Mouse (Mus musculus) mature B cell (primary cell): ENCODE results near the gene Ift46.

ENCODE experiments used
- in situ Hi-C: fragments of 300-500 bp; cut with MboI; formaldehyde crosslinking; loops from 2 replicates; pipeline ENCODE4 v1.14.3; 2019

Gene Ift46

DNA sequence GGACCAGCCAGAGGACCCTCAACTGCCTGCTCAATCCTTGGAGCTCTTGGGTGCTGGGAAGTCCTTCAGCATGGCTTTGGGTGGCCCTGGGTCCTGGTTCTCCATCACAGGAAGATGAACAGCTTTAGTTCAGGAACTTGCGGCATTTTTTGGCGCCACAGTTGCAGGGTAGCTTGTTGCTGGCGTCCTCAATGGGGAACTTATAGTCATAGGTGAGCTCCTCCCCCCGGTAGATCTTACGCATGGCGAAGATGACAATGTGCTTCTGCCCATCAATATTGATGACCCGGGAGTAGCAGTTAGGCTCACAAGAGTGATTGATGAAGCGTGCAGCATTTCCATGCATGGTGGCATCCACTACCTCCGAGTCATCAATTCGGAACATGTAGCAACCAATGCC is 40.1 kb downstream of the Ift46 start:
- in situ Hi-C loops, result no loop called here

DNA sequence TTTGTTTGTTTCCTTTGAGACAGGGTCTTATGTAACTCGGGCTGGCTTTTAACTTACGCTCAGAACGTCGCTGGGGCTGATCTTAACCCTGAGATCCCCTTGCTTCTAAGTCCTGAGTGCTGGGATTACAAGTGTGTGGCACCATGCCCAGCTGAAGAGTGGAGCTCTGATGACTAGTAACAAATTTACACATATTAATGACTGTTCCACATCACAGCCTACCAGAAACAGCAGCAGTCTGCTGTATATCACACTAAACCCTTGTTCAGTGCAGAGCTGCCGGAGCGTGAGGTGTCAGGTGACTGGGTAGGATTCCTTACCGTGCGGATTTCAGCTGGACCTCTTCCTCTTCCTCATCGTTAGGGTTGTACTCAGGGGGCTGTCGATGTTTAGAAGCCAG is 42.6 kb downstream of the Ift46 start:
- in situ Hi-C loops, result no loop called here

DNA sequence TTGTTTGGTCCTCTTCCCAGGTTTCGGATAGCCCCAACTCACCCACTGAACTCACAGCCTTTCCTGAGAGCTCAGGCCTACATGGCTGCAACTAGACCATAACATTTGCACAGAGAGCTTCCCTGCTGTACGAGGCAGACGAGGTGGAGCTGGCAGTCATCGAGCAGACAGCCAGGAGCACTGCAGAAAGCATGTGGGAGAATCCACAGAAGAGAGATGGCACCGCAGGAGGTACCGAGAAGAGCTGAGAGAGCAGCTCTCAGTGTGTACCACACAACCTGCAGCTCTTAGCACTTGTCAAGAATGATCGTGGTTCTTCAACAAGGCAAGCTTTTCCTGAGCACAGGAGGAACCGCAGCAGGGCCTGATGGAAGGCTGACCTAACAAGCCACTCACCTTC is 46.5 kb downstream of the Ift46 start:
- in situ Hi-C loops, result no loop called here

DNA sequence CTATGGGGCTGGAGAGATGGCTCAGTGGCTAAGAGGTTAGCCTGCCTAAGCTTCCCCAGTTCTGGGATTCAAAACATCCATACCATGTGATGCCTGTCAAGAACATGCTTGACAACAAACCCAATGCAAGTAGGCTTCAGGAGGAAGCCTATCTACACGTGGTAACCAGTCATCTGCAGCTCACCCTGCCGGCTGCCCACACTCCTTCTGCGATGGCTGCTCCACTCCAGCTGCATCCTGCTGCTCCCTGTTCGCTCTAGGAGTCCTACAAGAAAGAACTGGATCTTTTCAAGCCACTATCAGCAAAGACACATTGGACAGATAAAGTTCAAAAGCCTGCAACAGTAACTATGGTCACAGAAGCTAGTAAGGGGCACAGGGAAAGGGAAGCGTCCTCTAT is 49.8 kb downstream of the Ift46 start:
- in situ Hi-C loops, result no loop called here

DNA sequence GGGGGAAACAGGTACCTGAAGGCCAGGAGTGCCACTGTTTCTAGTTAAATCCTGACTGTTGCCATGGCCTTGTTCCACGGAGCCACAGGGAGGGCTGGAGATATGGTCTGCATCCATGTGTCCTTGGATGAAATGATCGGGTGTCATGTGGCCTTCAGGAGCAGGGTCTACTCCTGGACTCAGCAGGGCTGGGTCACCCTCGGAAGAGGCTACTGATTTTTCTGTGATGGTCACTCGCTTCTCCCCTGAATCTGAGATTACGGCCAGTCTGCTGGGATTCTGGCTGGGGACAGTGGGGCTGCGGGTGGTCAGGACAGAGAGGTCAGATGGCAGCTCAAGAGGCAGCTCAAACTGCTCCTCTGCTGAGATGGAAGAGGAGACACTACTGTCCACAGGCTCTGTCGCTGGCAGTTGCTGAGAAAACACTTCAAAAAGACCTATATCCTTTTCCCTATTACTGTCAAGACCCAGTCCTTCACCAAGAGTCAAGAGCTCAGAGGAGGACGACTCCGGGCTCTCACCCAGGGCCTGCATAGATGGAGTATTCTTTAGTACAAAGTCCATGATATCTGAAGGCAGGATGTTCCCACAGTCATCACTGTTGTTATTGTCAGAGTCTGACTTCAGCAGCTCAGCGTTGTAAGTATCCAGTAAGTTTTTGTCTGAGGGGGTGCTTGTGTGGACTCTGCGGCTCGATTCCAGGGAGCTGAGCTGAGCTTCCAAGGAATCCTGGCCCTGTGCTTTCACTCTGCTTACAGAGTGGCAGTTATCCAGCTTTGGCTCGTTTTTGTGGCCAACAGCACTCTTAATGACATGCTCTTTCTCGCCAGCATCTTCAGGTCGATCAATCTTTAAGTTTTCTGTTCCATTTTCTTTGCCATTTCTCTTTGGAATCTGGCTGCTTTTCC is 52.5 kb downstream of the Ift46 start:
- in situ Hi-C loops, result no loop called here

DNA sequence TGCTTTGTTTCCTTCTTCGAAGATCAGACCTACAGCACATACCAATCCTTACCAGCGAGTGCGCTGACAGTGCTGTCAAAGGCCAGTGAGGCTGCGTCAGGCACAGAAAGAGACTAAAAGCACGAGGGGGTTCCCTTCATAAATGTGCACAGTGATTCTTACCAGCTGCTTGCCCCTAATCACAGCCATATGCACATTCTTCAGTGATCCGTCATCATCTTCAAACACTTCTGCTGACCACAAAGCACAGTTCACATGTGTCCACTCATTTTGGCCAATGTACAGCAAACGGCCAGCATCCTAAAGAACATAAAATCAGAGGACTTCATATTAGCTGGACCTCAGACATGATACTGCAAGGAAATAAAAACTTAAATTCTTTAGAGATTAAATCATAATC is 59.0 kb downstream of the Ift46 start:
- in situ Hi-C loops, result no loop called here

DNA sequence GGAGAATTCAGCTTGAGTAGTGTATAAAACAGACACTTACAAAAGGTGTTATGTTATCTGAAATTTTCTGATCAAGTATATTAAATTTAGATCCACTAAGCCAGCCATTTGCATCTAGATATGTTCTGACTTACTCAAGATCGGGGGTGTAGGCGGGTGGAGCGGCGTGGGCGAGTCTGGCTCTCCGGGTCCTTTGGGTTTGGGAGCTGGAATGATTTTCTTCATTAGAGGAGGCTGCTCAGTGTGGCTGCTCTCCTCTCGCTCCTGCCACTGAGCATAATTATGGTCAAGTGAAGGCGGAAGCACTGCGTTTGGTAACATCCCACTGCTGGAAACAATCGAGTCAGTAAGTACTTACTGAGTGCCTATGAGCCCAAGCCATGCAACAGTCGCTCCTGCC is 61.2 kb downstream of the Ift46 start:
- in situ Hi-C loops, result no loop called here

DNA sequence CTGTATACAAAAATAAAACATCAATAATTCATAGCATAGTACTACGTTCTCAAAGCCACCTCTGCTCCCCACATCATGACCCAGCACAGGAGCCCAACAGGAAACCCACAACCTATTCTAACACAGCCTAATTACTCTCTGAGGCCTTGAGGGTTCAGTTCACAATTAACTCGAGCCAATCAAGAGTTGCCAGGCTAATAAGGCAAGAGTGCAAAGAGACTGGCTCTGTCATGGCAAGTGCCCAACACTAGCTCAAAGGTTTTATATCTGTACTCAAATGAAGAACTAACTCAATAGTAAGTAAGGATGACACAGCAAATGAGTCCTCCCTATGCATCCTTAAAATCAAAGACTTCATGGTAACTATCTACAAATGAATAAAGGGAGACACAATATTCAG is 62.8 kb downstream of the Ift46 start:
- in situ Hi-C loops, result no loop called here

DNA sequence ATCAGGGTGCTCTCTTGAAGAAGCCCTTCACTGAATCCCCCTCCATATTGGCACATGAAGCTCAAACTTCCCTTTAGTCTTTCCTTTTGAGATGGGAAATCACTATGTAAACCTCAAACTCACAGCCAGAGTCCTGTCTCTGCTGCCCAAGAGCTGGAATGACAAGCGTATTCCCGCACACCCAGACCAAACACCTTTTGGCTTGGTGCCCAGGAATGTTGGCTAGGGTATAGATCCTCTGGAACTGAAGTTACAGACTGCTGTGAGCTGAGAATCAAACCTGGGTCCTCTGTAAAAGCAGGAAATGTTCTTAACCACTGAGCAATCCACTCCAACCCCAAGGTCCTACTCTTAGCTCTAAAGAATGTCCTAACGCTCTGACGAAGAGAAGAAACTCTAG is 64.6 kb downstream of the Ift46 start:
- in situ Hi-C loops, result no loop called here

DNA sequence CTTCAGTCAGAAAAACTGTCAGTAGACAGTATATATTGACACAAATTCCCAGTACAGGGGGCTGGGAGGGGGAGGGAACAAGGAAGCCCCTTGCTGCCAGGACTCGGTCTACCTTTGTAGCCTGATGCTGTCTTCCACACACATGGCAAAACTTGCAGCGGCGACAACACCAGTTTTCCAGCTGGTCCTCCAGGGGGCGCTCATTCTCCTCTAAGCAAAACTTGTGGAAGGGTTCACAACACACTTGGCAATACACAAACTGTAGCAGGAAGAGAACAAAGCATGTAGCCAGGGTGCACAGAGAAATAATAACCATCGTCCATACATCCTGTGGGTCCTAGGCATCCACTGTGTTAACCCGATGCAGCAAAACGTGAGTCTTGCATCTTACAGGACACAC is 68.7 kb downstream of the Ift46 start:
- in situ Hi-C loops, result no loop called here

DNA sequence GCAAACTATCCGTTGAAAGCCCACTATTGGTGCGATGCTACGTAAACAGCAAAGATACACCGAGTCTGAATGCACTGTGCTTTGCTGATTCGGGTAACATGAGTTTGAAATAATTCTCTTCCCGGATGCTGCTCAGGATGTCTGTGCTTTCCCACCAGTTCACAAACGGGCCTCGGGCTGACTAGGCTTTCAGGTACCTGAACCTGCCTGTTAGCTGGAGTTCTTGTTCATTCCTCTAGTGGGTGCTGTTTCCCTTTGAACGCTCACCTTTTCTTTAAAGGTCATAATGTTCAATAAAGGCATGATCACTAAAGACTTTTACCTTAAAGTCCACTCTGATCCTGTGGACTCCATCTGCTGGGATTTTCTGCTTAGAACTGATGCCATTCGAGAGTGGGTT is 73.5 kb downstream of the Ift46 start:
- in situ Hi-C loops, result no loop called here
